Mouse (Mus musculus): ENCODE measurements around the gene H60b. TPM values are rescaled to one million over a fixed set of nuclear protein-coding genes. Genes with fewer than 3 reads are reported as not detected.

The H60b gene
- polyA plus RNA-seq, 1 experiment = not detected

- Histone ChIP-seq H3K4me1 (ENCODE audit: control insufficient read depth, insufficient read depth, insufficient read length) (peaks cover 38% of the 10 kb centered on the region), H3K27ac (ENCODE audit: insufficient read depth, low read length) (peak overlapping the region; percentile 96), H3K4me3 (ENCODE audit: extremely low read depth, insufficient read depth, insufficient read length) (peak overlapping the region; percentile 83), H3K27me3 (ENCODE audit: control insufficient read depth, insufficient read depth, low read length) (no peaks in the 10 kb centered on the region), H3K36me3 (ENCODE audit: control insufficient read depth, insufficient read depth, low read length) (peaks cover 4% of the 10 kb centered on the region)
- peak; percentile 34 for TF ChIP-seq POLR2A (IDR thresholded peaks at IDR 0.05; ENCODE audit: low read depth, low read length)
- TF ChIP-seq CTCF (IDR thresholded peaks at IDR 0.05; ENCODE audit: extremely low read depth, insufficient read depth, insufficient read length, insufficient replicate concordance) = no peak
- DNase-seq (ENCODE audit: low read depth in 1 of 2, low spot score in 2 of 2) = peak in 1 of 2 experiments; percentile 56
- WGBS = 12% methylated on average over 5 of the region's 5 CpGs
These were observed 144.1 kb downstream of the H60b start for GRCm38 (mm10) chr10:22302344-22303057.

GRCm38 (mm10) chr10:22303736-22304135 lies 145.3 kb downstream of the H60b start:
- peaks cover 3% of the 10 kb centered on the region; the same call in 1 of the 2 replicates for H3K36me3 ChIP-seq (ENCODE audit: control insufficient read depth, insufficient read depth, low read length)
- H3K27me3 ChIP-seq (ENCODE audit: control insufficient read depth, insufficient read depth, low read length) = no peaks in the 10 kb centered on the region
- H3K4me3 ChIP-seq (ENCODE audit: extremely low read depth, insufficient read depth, insufficient read length) = no peak overlapping the region
- no peak for DNase-seq (ENCODE audit: low read depth in 1 of 2, low spot score in 2 of 2)
- peaks cover 29% of the 10 kb centered on the region for H3K4me1 ChIP-seq (ENCODE audit: control insufficient read depth, insufficient read depth, insufficient read length)
- TF ChIP-seq POLR2A (IDR thresholded peaks at IDR 0.05; ENCODE audit: low read depth, low read length) (no peak), CTCF (IDR thresholded peaks at IDR 0.05; ENCODE audit: extremely low read depth, insufficient read depth, insufficient read length, insufficient replicate concordance) (no peak)
- WGBS = 58% methylated on average over 6 of the region's 6 CpGs
- H3K27ac ChIP-seq (ENCODE audit: insufficient read depth, low read length) = peak overlapping the region; percentile 60; the same call in 1 of the 2 replicates

GRCm38 (mm10) chr10:22305801-22306200 lies 147.4 kb downstream of the H60b start:
- Histone ChIP-seq H3K4me1 (ENCODE audit: control insufficient read depth, insufficient read depth, insufficient read length) (peaks cover 22% of the 10 kb centered on the region), H3K4me3 (ENCODE audit: extremely low read depth, insufficient read depth, insufficient read length) (peak overlapping the region; percentile 40), H3K27me3 (ENCODE audit: control insufficient read depth, insufficient read depth, low read length) (no peaks in the 10 kb centered on the region), H3K27ac (ENCODE audit: insufficient read depth, low read length) (peak overlapping the region; percentile 97), H3K36me3 (ENCODE audit: control insufficient read depth, insufficient read depth, low read length) (peaks cover 6% of the 10 kb centered on the region; the same call in 1 of the 2 replicates)
- no peak for DNase-seq (ENCODE audit: low read depth in 1 of 2, low spot score in 2 of 2)
- no peak for TF ChIP-seq CTCF (IDR thresholded peaks at IDR 0.05; ENCODE audit: extremely low read depth, insufficient read depth, insufficient read length, insufficient replicate concordance)
- TF ChIP-seq POLR2A (IDR thresholded peaks at IDR 0.05; ENCODE audit: low read depth, low read length) = no peak
- WGBS = 69% methylated on average over 4 of the region's 4 CpGs

GRCm38 (mm10) chr10:22306452-22306851 lies 148.1 kb downstream of the H60b start:
- peaks cover 5% of the 10 kb centered on the region; the same call in 1 of the 2 replicates for H3K36me3 ChIP-seq (ENCODE audit: control insufficient read depth, insufficient read depth, low read length)
- DNase-seq (ENCODE audit: low read depth in 1 of 2, low spot score in 2 of 2) = peak; percentile 49 to 88
- H3K27ac ChIP-seq (ENCODE audit: insufficient read depth, low read length) = peak overlapping the region; percentile 97
- no peak for TF ChIP-seq CTCF (IDR thresholded peaks at IDR 0.05; ENCODE audit: extremely low read depth, insufficient read depth, insufficient read length, insufficient replicate concordance)
- no peak; the same call in 1 of the 2 replicates for TF ChIP-seq POLR2A (IDR thresholded peaks at IDR 0.05; ENCODE audit: low read depth, low read length)
- WGBS = 3% methylated on average over 4 of the region's 4 CpGs
- no peaks in the 10 kb centered on the region for H3K27me3 ChIP-seq (ENCODE audit: control insufficient read depth, insufficient read depth, low read length)
- H3K4me3 ChIP-seq (ENCODE audit: extremely low read depth, insufficient read depth, insufficient read length) = peak overlapping the region; percentile 69
- H3K4me1 ChIP-seq (ENCODE audit: control insufficient read depth, insufficient read depth, insufficient read length) = peaks cover 17% of the 10 kb centered on the region

- TF ChIP-seq CTCF (IDR thresholded peaks at IDR 0.05; ENCODE audit: extremely low read depth, insufficient read depth, insufficient read length, insufficient replicate concordance) (no peak), POLR2A (IDR thresholded peaks at IDR 0.05; ENCODE audit: low read depth, low read length) (no peak)
- H3K36me3 ChIP-seq (ENCODE audit: control insufficient read depth, insufficient read depth, low read length) = peaks cover 5% of the 10 kb centered on the region; the same call in 1 of the 2 replicates
- 23% methylated on average over 1 of the region's 1 CpGs for WGBS
These were observed 149.8 kb downstream of the H60b start for GRCm38 (mm10) chr10:22308221-22308620.

GRCm38 (mm10) chr10:22322858-22323257 lies 164.5 kb downstream of the H60b start:
- no peak for DNase-seq (ENCODE audit: low read depth in 1 of 2, low spot score in 2 of 2)
- H3K4me1 ChIP-seq (ENCODE audit: control insufficient read depth, insufficient read depth, insufficient read length) = no peaks in the 10 kb centered on the region
- H3K36me3 ChIP-seq (ENCODE audit: control insufficient read depth, insufficient read depth, low read length) = no peaks in the 10 kb centered on the region
- H3K27ac ChIP-seq (ENCODE audit: insufficient read depth, low read length) = no peak overlapping the region
- no peaks in the 10 kb centered on the region for H3K27me3 ChIP-seq (ENCODE audit: control insufficient read depth, insufficient read depth, low read length)
- 81% methylated on average over 2 of the region's 2 CpGs for WGBS
- TF ChIP-seq POLR2A (IDR thresholded peaks at IDR 0.05; ENCODE audit: low read depth, low read length) (no peak), CTCF (IDR thresholded peaks at IDR 0.05; ENCODE audit: extremely low read depth, insufficient read depth, insufficient read length, insufficient replicate concordance) (no peak)
- no peak overlapping the region for H3K4me3 ChIP-seq (ENCODE audit: extremely low read depth, insufficient read depth, insufficient read length)

More at GRCm38 (mm10) chr10:22308221-22308620, 149.8 kb downstream of the H60b start:
- DNase-seq (ENCODE audit: low read depth in 1 of 2, low spot score in 2 of 2) = no peak
- Histone ChIP-seq H3K4me3 (ENCODE audit: extremely low read depth, insufficient read depth, insufficient read length) (no peak overlapping the region), H3K27me3 (ENCODE audit: control insufficient read depth, insufficient read depth, low read length) (no peaks in the 10 kb centered on the region), H3K4me1 (ENCODE audit: control insufficient read depth, insufficient read depth, insufficient read length) (peaks cover 17% of the 10 kb centered on the region), H3K27ac (ENCODE audit: insufficient read depth, low read length) (no peak overlapping the region)

Other genes starting within 250 kb of the H60b start
- not detected in 2 replicates for gene 4930444G20Rik, start 90.5 kb upstream of the H60b start, polyA plus RNA-seq (2012; rRNA removed)
- gene E030030I06Rik, start 9.3 kb upstream of the H60b start, polyA plus RNA-seq (2012; rRNA removed) = 4.5 and 4.8 TPM in 2 replicates
- 0.14 TPM in 1 of 2 replicates, not detected in the other for gene Raet1e, start within 50 bp of the H60b start, polyA plus RNA-seq (2012; rRNA removed)
- not detected in 2 replicates for gene Raet1d, start 202.0 kb downstream of the H60b start, polyA plus RNA-seq (2012; rRNA removed)

Data from spleen, adult 2 months (tissue).